Mouse (Mus musculus): Measurements from ENCODE around the gene Tyk2. TPM values are rescaled to one million over a fixed set of nuclear protein-coding genes. Genes with fewer than 3 reads are reported as not detected.

Tyk2 gene
- polyA plus RNA-seq, 2 experiments: 4.0 to 5.7 TPM

DNA sequence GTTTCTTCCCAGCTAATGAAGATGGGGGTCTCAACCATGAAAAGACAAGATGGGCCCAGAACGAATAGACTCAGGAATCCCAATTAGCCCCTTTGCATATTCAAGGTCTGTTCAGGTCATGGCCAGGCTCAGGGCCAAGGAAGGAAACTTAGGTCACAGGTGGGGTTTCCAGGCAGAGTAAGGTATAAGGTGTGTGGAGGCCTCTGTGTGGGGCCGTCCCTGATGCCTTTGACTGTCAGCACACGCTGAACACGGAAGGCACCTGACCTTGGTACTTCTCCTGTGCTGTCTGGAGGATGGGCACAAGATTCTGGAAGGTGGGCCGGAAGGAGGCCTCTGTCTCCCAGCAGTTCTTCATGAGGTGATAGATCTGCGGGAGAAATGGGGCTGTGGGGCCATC, 26.2 kb downstream of the Tyk2 start:
- ATAC-seq (ENCODE audit: insufficient read depth) (no peak), DNase-seq (ENCODE audit: low read depth in 3 of 3, low spot score in 3 of 3) (no peak)
- H3K9me3 ChIP-seq (ENCODE audit: control insufficient read depth, low read length): no peaks in the 10 kb centered on the region
- H3K36me3 ChIP-seq (replicated peaks; ENCODE audit: control insufficient read depth, insufficient read depth, low read depth): no peaks in the 10 kb centered on the region
- no peak overlapping the region for H3K9ac ChIP-seq (replicated peaks)
- H3K4me2 ChIP-seq (ENCODE audit: low read depth): no peak overlapping the region
- H3K4me1 ChIP-seq (replicated peaks; ENCODE audit: control insufficient read depth in 2 of 2, insufficient read depth in 2 of 2, low read length in 1 of 2): peaks cover 19 to 32% of the 10 kb centered on the region in 2 experiments
- TF ChIP-seq EP300 (IDR thresholded peaks at IDR 0.05; ENCODE audit: low read depth) (no peak), CTCF (IDR thresholded peaks at IDR 0.05; ENCODE audit: low read depth) (no peak)
- 90% methylated on average over 6 of the region's 6 CpGs for WGBS (ENCODE audit: insufficient replicate concordance)
- H3K27me3 ChIP-seq (ENCODE audit: control insufficient read depth, insufficient read depth, low read length): no peaks in the 10 kb centered on the region
- no peak overlapping the region; the same call in 1 of the 2 replicates for H3K27ac ChIP-seq
- H3K4me3 ChIP-seq (ENCODE audit: insufficient read depth in 1 of 2, low read depth in 2 of 2, low read length in 2 of 2): no peak overlapping the region

GRCm38 (mm10) chr9:21102076-21102475, 29.0 kb downstream of the Tyk2 start:
- Histone ChIP-seq H3K4me2 (ENCODE audit: low read depth) (no peak overlapping the region), H3K36me3 (replicated peaks; ENCODE audit: control insufficient read depth, insufficient read depth, low read depth) (no peaks in the 10 kb centered on the region), H3K27me3 (ENCODE audit: control insufficient read depth, insufficient read depth, low read length) (no peaks in the 10 kb centered on the region), H3K27ac (no peak overlapping the region), H3K9me3 (ENCODE audit: control insufficient read depth, low read length) (no peaks in the 10 kb centered on the region), H3K9ac (replicated peaks) (no peak overlapping the region), H3K4me3 (ENCODE audit: insufficient read depth in 1 of 2, low read depth in 2 of 2, low read length in 2 of 2) (no peak overlapping the region), H3K4me1 (replicated peaks; ENCODE audit: control insufficient read depth in 2 of 2, insufficient read depth in 2 of 2, low read length in 1 of 2) (peaks cover 23 to 37% of the 10 kb centered on the region in 2 experiments)
- DNase-seq (ENCODE audit: low read depth in 3 of 3, low spot score in 3 of 3): no peak
- TF ChIP-seq EP300 (IDR thresholded peaks at IDR 0.05; ENCODE audit: low read depth) (no peak), CTCF (IDR thresholded peaks at IDR 0.05; ENCODE audit: low read depth) (no peak)
- ATAC-seq (ENCODE audit: insufficient read depth): no peak
- WGBS (ENCODE audit: insufficient replicate concordance): 75% methylated on average over 2 of the region's 2 CpGs

- WGBS (ENCODE audit: insufficient replicate concordance): 17% methylated on average over 15 of the region's 15 CpGs
- no peak overlapping the region for H3K9ac ChIP-seq (replicated peaks)
- ATAC-seq (ENCODE audit: insufficient read depth) (0 out of 2 replicates have a peak, but pooled peaks have one; percentile 24), DNase-seq (ENCODE audit: low read depth in 3 of 3, low spot score in 3 of 3) (no peak)
- H3K27me3 ChIP-seq (ENCODE audit: control insufficient read depth, insufficient read depth, low read length): no peaks in the 10 kb centered on the region
- peak overlapping the region; percentile 1; the same call in 1 of the 2 replicates for H3K4me2 ChIP-seq (ENCODE audit: low read depth)
- TF ChIP-seq EP300 (IDR thresholded peaks at IDR 0.05; ENCODE audit: low read depth) (no peak), CTCF (IDR thresholded peaks at IDR 0.05; ENCODE audit: low read depth) (no peak)
- no peaks in the 10 kb centered on the region for H3K36me3 ChIP-seq (replicated peaks; ENCODE audit: control insufficient read depth, insufficient read depth, low read depth)
- peaks cover 10 to 23% of the 10 kb centered on the region in 2 experiments for H3K4me1 ChIP-seq (replicated peaks; ENCODE audit: control insufficient read depth in 2 of 2, insufficient read depth in 2 of 2, low read length in 1 of 2)
- 0 out of 4 replicates have a peak overlapping the region, but pooled peaks of 1 of the 2 experiments have one; percentile 5 for H3K4me3 ChIP-seq (ENCODE audit: insufficient read depth in 1 of 2, low read depth in 2 of 2, low read length in 2 of 2)
- no peak overlapping the region for H3K27ac ChIP-seq
- H3K9me3 ChIP-seq (ENCODE audit: control insufficient read depth, low read length): no peaks in the 10 kb centered on the region
Observed at GRCm38 (mm10) chr9:21100447-21101161, 30.4 kb downstream of the Tyk2 start.

GRCm38 (mm10) chr9:21097793-21098192, 33.2 kb downstream of the Tyk2 start:
- Histone ChIP-seq H3K4me2 (ENCODE audit: low read depth) (no peak overlapping the region), H3K27me3 (ENCODE audit: control insufficient read depth, insufficient read depth, low read length) (no peaks in the 10 kb centered on the region), H3K4me1 (replicated peaks; ENCODE audit: control insufficient read depth in 2 of 2, insufficient read depth in 2 of 2, low read length in 1 of 2) (peaks cover 4 to 13% of the 10 kb centered on the region in 2 experiments), H3K4me3 (ENCODE audit: insufficient read depth in 1 of 2, low read depth in 2 of 2, low read length in 2 of 2) (no peak overlapping the region), H3K27ac (no peak overlapping the region), H3K36me3 (replicated peaks; ENCODE audit: control insufficient read depth, insufficient read depth, low read depth) (no peaks in the 10 kb centered on the region), H3K9ac (replicated peaks) (peak overlapping the region; percentile 9; the same call in 1 of the 2 replicates), H3K9me3 (ENCODE audit: control insufficient read depth, low read length) (no peaks in the 10 kb centered on the region)
- no peak for DNase-seq (ENCODE audit: low read depth in 3 of 3, low spot score in 3 of 3)
- WGBS (ENCODE audit: insufficient replicate concordance): 45% methylated on average over 8 of the region's 8 CpGs
- peak; percentile 29; the same call in 1 of the 2 replicates for ATAC-seq (ENCODE audit: insufficient read depth)
- TF ChIP-seq EP300 (IDR thresholded peaks at IDR 0.05; ENCODE audit: low read depth) (no peak), CTCF (IDR thresholded peaks at IDR 0.05; ENCODE audit: low read depth) (no peak)

DNA sequence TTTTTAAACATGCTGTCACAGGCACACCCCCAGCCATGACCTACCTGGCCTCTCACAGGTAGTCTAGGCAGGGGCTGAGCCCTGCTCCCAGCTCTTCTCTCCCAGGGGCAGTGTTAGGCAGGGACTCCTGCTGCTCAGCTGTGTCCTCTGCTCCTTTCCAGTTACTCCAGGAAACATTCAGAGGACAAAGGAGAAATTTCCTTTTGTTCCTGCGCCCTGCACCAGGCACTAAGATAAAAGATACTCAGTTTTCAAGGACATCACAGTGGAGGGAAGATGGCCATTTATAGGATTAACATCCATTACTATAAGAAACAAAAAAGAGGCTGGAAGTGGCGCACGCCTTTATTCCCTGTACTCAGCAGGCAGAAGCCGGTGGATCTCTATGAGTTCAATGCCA, 35.1 kb downstream of the Tyk2 start:
- Histone ChIP-seq H3K9me3 (ENCODE audit: control insufficient read depth, low read length) (no peaks in the 10 kb centered on the region), H3K4me1 (replicated peaks; ENCODE audit: control insufficient read depth in 2 of 2, insufficient read depth in 2 of 2, low read length in 1 of 2) (peaks cover 8 to 20% of the 10 kb centered on the region in 2 experiments), H3K36me3 (replicated peaks; ENCODE audit: control insufficient read depth, insufficient read depth, low read depth) (no peaks in the 10 kb centered on the region), H3K9ac (replicated peaks) (no peak overlapping the region), H3K27ac (no peak overlapping the region), H3K4me3 (ENCODE audit: insufficient read depth in 1 of 2, low read depth in 2 of 2, low read length in 2 of 2) (no peak overlapping the region), H3K27me3 (ENCODE audit: control insufficient read depth, insufficient read depth, low read length) (no peaks in the 10 kb centered on the region), H3K4me2 (ENCODE audit: low read depth) (no peak overlapping the region)
- ATAC-seq (ENCODE audit: insufficient read depth) (no peak), DNase-seq (ENCODE audit: low read depth in 3 of 3, low spot score in 3 of 3) (no peak)
- WGBS (ENCODE audit: insufficient replicate concordance): 84% methylated on average over 4 of the region's 4 CpGs
- TF ChIP-seq CTCF (IDR thresholded peaks at IDR 0.05; ENCODE audit: low read depth) (no peak), EP300 (IDR thresholded peaks at IDR 0.05; ENCODE audit: low read depth) (no peak)

Data from liver, embryonic 14.5 days (tissue).